Mouse (Mus musculus) liver, embryonic 13.5 days (tissue): Measurements from ENCODE around the gene Ugcg. TPM values are rescaled to one million over a fixed set of nuclear protein-coding genes. Genes with fewer than 3 reads are reported as not detected.
A peak's percentile ranks its signal among the peaks of the same experiment; 100 is the strongest.

Experiments
- ATAC-seq: fragments of 200-750 bp; cut with Nextera tagmentation; 2 replicates; pipeline ENCODE4 v1.8.0; 2017; ENCODE audit warnings: low read depth, mild to moderate bottlenecking, moderate number of reproducible peaks, moderate library complexity
- DNase-seq: peaks from one replicate; pipeline ENCODE4 v3.0.0; 2022
- H3K27ac ChIP-seq: fragments of 300-500 bp; sonication (generic); 2 replicates; pipeline ENCODE4 v1.5.1; 2015; ENCODE audit warnings: moderate library complexity, mild to moderate bottlenecking, inconsistent platforms
- H3K27me3 ChIP-seq: fragments of 300-500 bp; sonication (generic); 2 replicates; pipeline ENCODE4 v1.6.1; 2015; ENCODE audit warnings: mild to moderate bottlenecking, inconsistent platforms
- H3K36me3 ChIP-seq: fragments of 300-500 bp; sonication (generic); 2 replicates; pipeline ENCODE4 v1.6.1; 2015; ENCODE audit warnings: mild to moderate bottlenecking, inconsistent platforms
- H3K4me1 ChIP-seq: fragments of 300-500 bp; sonication (generic); replicated peaks from 2 replicates; pipeline ENCODE4 v1.6.1; 2015; ENCODE audit warnings: inconsistent platforms
- H3K4me2 ChIP-seq: fragments of 300-500 bp; sonication (generic); 2 replicates; pipeline ENCODE4 v1.6.1; 2015; ENCODE audit warnings: inconsistent platforms, mild to moderate bottlenecking, moderate library complexity
- H3K4me3 ChIP-seq: fragments of 300-500 bp; sonication (generic); replicated peaks from 2 replicates; pipeline ENCODE4 v1.5.1; 2015; ENCODE audit warnings: mild to moderate bottlenecking, inconsistent platforms
- H3K9ac ChIP-seq: fragments of 300-500 bp; sonication (generic); 2 replicates; pipeline ENCODE4 v1.6.1; 2015; ENCODE audit warnings: mild to moderate bottlenecking, inconsistent platforms
- H3K9me3 ChIP-seq: fragments of 300-500 bp; sonication (generic); replicated peaks from 2 replicates; pipeline ENCODE4 v1.6.1; 2016; ENCODE audit warnings: inconsistent platforms
- WGBS: fragments of 180-500 bp; shearing (Covaris S2); methylation state at CpG from one replicate; pipeline ENCODE4 v1.1.7; 2015; ENCODE audit not compliant: insufficient replicate concordance; 5-methylcytosine and 5-hydroxymethylcytosine counted together
- polyA plus RNA-seq: library from polyadenylated mRNA; unstranded; fragments of >200 nt; fragmentation: Nextera tagmentation; extraction: Ambion mirVana; gene quantifications from 2 replicates; pipeline ENCODE4 v1.2.1, GENCODE M21; 2015

Ugcg gene
- polyA plus RNA-seq, 1 experiment from 2014 or later, result 10.5 TPM

DNA sequence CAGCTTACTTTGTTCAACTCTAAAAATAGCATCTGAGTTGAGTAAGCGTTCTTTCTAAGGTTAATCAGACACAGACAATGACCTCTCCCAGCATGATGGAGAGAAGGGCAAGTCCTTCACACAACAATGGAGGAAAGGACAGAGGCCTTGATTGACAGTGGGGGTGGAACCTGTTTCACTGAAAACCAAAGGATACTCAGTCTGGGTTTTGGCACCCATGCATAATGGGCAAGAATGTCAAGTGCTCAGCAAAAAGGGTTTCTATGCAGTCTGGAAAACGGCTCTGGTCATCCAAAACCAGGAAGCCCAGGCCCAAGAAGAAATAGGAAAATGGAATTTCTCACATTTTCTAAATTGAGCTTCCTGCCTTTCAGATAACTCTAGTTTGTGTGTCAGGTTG lies 16.4 kb upstream of the Ugcg start:
- ATAC-seq, result no peak
- WGBS, result 49% methylated on average over 2 of the region's 2 CpGs

DNA sequence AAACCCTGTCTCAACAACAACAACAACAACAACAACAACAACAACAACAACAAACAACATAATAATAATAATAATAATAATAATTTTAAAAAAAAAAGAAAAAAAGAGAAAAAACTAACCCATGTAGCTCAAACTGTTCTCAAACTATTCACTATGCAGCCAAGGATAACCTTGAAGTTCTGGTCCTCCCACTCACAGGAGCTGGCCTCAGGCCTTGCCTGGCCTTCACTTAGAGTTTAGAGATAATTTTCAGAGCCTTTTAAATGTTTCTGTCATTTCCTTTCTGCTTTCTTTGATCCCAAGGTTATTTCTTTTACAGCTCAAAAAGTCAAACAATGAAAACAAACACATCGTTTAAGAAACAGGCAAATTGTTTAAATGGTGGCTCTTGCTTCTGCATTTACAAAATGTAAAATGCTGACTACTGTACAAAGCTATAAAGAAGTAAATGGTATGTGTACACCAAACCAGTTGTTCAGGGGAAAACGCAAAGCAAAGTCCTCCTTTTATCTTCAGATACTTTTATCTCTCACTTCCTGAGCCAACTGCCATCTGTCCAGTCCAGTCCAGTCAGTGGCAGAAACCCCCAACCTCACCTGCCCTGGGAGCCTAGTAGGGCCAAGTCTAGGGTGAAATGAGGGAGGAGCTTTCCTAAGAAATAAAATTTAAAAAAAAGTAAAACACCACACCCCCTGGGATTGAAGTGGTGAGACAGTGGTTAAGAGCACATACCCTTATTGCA lies 15.7 kb upstream of the Ugcg start:
- 26% methylated on average over 2 of the region's 2 CpGs for WGBS
- peak; percentile 36; the same call in 1 of the 2 replicates for ATAC-seq
- Histone ChIP-seq H3K27ac (no peak overlapping the region), H3K9me3 (no peaks in the 10 kb centered on the region), H3K9ac (no peak overlapping the region), H3K27me3 (no peaks in the 10 kb centered on the region), H3K4me3 (no peak overlapping the region), H3K36me3 (no peaks in the 10 kb centered on the region), H3K4me1 (peaks cover 33% of the 10 kb centered on the region), H3K4me2 (no peak overlapping the region)
- DNase-seq, result no peak

More for the DNA sequence above, 16.4 kb upstream of the Ugcg start:
- no peak overlapping the region for H3K9ac ChIP-seq
- no peaks in the 10 kb centered on the region for H3K36me3 ChIP-seq
- no peaks in the 10 kb centered on the region for H3K9me3 ChIP-seq
- H3K4me1 ChIP-seq, result peaks cover 33% of the 10 kb centered on the region
- no peaks in the 10 kb centered on the region for H3K27me3 ChIP-seq
- H3K27ac ChIP-seq, result no peak overlapping the region
- no peak overlapping the region for H3K4me3 ChIP-seq
- no peak overlapping the region for H3K4me2 ChIP-seq
- DNase-seq, result no peak

DNA sequence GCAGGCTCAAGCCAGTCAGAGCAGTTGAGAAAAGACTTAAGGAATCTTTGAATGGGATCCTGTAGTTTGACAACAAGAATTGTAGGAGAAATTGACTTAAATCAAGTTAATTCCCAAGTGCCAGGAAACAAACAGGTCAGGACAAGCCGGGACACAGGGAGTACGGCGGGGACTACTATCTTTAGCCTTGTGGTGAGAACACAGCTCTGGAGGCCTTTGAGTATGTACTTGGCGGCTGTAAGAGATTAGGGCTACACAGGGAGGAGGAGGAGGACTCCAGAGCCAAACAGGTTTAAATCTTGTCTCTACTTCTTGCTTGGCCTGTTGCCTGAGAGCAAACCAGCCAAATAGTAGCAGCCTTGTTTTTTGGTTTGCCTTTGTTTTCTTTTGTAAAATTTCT lies 14.1 kb upstream of the Ugcg start:
- Histone ChIP-seq H3K27me3 (no peaks in the 10 kb centered on the region), H3K9ac (no peak overlapping the region), H3K9me3 (no peaks in the 10 kb centered on the region), H3K4me1 (peaks cover 26% of the 10 kb centered on the region), H3K4me3 (no peak overlapping the region), H3K4me2 (no peak overlapping the region), H3K27ac (no peak overlapping the region), H3K36me3 (no peaks in the 10 kb centered on the region)
- 27% methylated on average over 4 of the region's 4 CpGs for WGBS
- DNase-seq, result no peak
- ATAC-seq, result 0 out of 2 replicates have a peak, but pooled peaks have one; percentile 48

DNA sequence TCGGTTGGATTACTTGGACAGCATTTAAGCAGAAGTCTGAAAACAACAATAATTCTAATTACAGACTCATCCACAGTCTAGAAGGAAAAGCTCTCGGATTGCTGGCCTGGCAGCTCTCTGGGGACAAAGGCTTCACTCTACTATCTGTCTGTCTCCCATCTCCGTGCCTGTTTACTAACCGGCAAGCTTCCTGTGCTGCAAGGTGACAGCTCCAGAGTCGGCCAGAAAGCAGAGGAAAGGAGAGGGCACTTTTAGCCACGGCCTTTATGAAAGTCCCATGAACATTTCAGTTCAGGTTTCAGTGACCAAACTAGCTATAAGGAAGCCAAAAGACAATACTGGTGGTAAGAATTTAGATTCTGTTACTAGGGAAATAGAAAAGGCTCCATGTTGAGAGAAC lies 13.1 kb upstream of the Ugcg start:
- ATAC-seq, result no peak

DNA sequence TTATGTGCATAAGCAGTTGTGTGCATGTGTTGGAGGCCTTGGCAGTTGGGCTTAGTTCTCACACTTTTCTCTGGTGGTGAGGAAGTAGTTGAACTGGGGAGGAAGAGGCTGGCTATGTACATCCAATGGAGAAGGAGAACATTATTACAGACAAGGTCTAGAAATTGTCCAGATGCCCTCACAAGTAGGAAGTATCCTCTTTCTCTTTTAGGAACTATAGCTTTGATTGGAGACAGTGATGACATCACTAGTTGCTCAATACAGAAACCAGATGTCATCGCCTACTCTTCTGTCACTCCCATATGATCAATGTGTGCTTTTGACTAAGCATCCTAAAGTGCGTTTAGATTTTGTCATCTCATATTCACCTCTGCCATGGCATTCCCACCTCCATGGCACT lies 11.5 kb upstream of the Ugcg start:
- Histone ChIP-seq H3K27ac (no peak overlapping the region), H3K4me3 (no peak overlapping the region), H3K4me2 (no peak overlapping the region), H3K9ac (no peak overlapping the region), H3K36me3 (no peaks in the 10 kb centered on the region), H3K27me3 (no peaks in the 10 kb centered on the region), H3K4me1 (peaks cover 39% of the 10 kb centered on the region), H3K9me3 (no peaks in the 10 kb centered on the region)
- ATAC-seq, result no peak
- 74% methylated on average over 2 of the region's 2 CpGs for WGBS
- DNase-seq, result no peak

More for the DNA sequence above, 13.1 kb upstream of the Ugcg start:
- WGBS, result 29% methylated on average over 6 of the region's 6 CpGs
- no peak for DNase-seq
- H3K4me1 ChIP-seq, result peaks cover 26% of the 10 kb centered on the region
- no peak overlapping the region for H3K4me3 ChIP-seq
- no peak overlapping the region for H3K4me2 ChIP-seq
- H3K9me3 ChIP-seq, result no peaks in the 10 kb centered on the region
- H3K27ac ChIP-seq, result no peak overlapping the region
- no peaks in the 10 kb centered on the region for H3K36me3 ChIP-seq
- no peaks in the 10 kb centered on the region for H3K27me3 ChIP-seq
- H3K9ac ChIP-seq, result no peak overlapping the region

DNA sequence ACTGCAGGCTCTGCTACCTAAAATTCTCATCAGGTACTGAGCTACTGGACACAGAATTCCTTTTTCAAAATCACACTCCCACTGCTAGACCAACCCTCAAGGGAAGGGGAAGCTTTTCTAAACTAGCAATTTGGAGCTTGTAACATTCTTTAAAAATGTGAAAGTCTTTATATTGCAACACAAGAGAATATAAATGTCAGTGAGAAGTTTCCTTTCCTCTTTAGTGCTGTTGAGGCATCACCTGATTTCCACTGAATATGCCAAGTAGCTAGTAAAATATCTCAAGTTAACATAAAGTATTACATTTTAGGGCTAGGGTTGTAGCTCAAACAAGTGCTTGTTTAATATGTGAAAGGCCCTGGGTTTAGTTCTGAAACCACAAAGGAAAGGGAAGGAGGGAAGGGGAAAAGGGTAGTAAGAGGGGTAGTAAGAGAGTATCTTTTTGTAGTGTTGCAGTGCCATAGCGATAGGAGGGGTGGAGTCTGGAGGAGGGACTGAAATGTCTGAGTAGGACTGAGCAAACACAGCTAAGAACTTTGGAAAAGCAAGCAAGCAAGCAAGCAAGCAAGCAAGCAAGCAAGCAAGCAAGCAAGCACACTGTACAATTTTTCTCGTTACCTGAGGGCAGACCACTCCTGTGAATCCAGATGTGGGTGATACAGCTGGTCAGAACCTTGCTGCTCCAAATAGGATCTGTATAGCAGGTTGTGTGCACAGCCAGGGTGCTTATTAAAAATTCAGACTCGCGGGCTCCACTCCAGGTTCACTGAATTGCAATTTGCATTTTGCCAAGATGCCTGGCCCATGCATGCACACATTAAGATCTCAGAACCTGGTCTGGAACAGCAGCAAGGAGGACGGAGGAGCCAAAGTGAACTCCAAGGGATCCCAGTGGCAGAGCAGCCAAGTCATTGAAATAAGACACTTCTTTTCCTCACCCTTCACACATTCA lies 7.5 kb upstream of the Ugcg start:
- ATAC-seq, result no peak
- whole genome bisulfite sequencing, result 38% methylated on average over 5 of the region's 5 CpGs
- no peak overlapping the region for H3K4me3 ChIP-seq
- no peaks in the 10 kb centered on the region for H3K9me3 ChIP-seq
- no peak for DNase-seq
- peak overlapping the region; percentile 16; the same call in 1 of the 2 replicates for H3K27ac ChIP-seq
- H3K9ac ChIP-seq, result no peak overlapping the region; the same call in 1 of the 2 replicates
- H3K4me2 ChIP-seq, result 0 out of 2 replicates have a peak overlapping the region, but pooled peaks have one; percentile 0
- H3K27me3 ChIP-seq, result no peaks in the 10 kb centered on the region
- peaks cover 42% of the 10 kb centered on the region for H3K4me1 ChIP-seq
- H3K36me3 ChIP-seq, result no peaks in the 10 kb centered on the region

DNA sequence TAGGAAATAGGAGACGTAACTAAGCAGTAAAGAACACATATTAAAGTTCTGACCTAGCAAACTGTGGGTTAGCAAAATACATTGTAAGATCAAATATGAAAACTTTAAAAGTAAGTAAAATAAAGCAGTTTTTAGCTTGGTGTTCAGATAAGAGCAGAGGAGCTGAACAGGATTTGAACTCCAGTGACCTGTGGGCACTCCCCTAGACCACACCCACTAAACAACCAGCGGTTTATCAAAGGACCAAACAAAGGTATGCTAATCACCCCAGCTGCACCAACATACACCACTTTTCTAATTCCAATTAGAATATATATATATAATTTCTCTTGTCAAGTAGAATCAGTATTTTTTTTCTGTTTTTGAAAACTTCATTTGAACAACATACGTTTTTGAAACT lies 3.4 kb upstream of the Ugcg start:
- no peak for DNase-seq
- Histone ChIP-seq H3K4me3 (no peak overlapping the region), H3K9me3 (no peaks in the 10 kb centered on the region), H3K27ac (no peak overlapping the region), H3K9ac (no peak overlapping the region), H3K27me3 (no peaks in the 10 kb centered on the region), H3K4me1 (peaks cover 68% of the 10 kb centered on the region), H3K36me3 (no peaks in the 10 kb centered on the region), H3K4me2 (no peak overlapping the region)
- no peak for ATAC-seq
- WGBS, result 52% methylated on average over 3 of the region's 3 CpGs

DNA sequence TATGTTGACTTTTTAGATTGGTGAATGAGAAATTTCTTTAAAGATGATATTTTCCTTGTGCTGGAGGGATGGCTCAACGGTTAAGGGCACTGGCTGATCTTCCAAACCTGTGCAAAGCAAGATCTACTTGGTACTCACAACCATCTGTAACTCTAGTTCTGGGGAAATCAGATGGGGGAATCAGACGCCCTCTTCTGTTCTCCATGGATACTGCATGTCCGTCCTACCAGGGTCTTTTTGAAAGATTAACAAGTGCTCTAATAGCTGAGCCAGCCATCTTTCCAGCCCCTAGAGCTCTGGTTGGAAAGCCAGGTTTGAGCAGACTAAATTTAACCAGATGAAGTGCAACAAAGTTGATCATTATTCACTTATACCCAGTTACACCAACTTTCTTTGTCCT lies 1.8 kb upstream of the Ugcg start:
- no peak for ATAC-seq
- Histone ChIP-seq H3K27me3 (no peaks in the 10 kb centered on the region), H3K4me1 (peaks cover 67% of the 10 kb centered on the region), H3K4me2 (no peak overlapping the region), H3K4me3 (no peak overlapping the region), H3K9ac (no peak overlapping the region), H3K27ac (no peak overlapping the region), H3K9me3 (no peaks in the 10 kb centered on the region), H3K36me3 (no peaks in the 10 kb centered on the region)
- WGBS, result 9% methylated on average over 3 of the region's 3 CpGs
- peak; percentile 52 for DNase-seq

DNA sequence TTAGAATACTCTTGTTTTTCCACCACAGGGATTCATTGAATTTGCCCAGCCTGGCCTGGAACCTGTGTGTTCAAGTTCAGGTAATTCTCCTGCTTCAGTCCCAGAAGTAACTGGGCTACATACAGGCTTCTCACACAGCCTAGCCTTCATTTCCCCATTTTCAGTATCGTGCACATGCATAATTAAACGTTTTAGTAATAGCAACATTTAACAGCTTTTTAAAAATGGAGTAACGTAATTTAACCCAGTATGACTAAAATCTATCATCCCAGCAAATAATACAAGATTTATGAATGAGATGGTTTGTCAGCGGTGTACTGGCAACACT lies 619 bp upstream of the Ugcg start:
- Histone ChIP-seq H3K4me2 (peak overlapping the region; percentile 90), H3K4me3 (peak overlapping the region; percentile 97), H3K4me1 (peaks cover 73% of the 10 kb centered on the region), H3K9me3 (no peaks in the 10 kb centered on the region), H3K36me3 (no peaks in the 10 kb centered on the region), H3K9ac (peak overlapping the region; percentile 98), H3K27me3 (no peaks in the 10 kb centered on the region), H3K27ac (peak overlapping the region; percentile 96)
- DNase-seq (no peak), ATAC-seq (no peak)
- 13% methylated on average over 4 of the region's 4 CpGs for WGBS

DNA sequence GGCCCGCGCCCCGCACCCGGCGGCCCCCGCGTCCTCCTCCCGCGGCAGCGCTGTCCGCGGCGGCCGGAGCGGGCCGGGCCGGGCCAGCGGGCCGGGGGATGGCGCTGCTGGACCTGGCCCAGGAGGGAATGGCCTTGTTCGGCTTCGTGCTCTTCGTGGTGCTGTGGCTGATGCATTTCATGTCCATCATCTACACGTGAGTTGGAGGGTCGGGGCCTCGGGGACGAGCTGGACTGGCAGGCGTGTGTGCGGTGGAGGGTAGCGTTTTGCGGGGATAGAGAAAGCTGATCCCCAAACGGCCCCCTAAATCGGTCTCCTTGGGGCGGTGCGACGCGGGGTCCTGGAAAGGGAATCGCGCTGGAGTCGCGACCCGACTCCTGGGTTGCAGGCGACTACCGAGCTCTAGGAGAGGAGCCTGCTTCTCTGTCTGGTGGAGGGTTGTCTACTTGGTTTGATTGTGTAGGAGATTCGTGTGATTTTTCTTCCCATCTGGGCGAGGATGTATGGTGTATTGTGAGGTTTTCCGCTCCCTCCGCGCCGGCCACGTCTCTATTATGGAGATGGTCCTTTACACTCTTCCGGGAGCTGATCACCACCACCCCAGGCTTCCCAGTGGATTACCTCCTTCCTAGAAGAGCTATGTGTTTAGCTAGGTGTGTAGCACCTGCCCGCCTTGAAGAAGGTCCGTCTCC lies 635 bp downstream of the Ugcg start:
- H3K9ac ChIP-seq, result peak overlapping the region; percentile 98
- H3K4me2 ChIP-seq, result peak overlapping the region; percentile 90
- ATAC-seq (peak; percentile 7; the same call in 1 of the 2 replicates), DNase-seq (no peak)
- H3K36me3 ChIP-seq, result no peaks in the 10 kb centered on the region
- H3K4me3 ChIP-seq, result peak overlapping the region; percentile 97
- peak overlapping the region; percentile 96 for H3K27ac ChIP-seq
- peaks cover 79% of the 10 kb centered on the region for H3K4me1 ChIP-seq
- H3K27me3 ChIP-seq, result no peaks in the 10 kb centered on the region
- H3K9me3 ChIP-seq, result no peaks in the 10 kb centered on the region
- WGBS, result under 1% methylated on average over 41 of the region's 54 CpGs
